Mouse (Mus musculus): ENCODE data around the gene Meis1.

The Meis1 gene

DNA sequence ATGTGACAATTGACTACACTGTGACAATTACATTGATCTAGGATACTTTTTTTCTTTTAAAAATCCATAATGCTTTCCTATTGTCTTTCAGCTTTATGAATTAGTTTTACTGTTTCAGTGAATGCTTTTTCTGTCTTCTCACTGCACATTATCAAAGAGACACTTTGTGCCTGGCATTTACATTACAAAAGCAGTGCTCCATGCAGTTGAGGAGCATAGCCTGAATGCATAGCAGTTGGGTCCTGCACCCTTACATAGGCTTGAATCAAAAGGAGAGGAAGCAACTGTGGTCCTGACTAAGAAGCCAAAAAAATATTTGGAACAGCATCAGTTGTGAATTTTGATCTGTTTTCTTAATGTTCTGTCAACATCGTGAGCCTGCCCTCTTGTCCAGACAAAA, 105.5 kb downstream of the Meis1 start:
- in situ Hi-C loops (cut with MboI, MseI) = no loop called here

DNA sequence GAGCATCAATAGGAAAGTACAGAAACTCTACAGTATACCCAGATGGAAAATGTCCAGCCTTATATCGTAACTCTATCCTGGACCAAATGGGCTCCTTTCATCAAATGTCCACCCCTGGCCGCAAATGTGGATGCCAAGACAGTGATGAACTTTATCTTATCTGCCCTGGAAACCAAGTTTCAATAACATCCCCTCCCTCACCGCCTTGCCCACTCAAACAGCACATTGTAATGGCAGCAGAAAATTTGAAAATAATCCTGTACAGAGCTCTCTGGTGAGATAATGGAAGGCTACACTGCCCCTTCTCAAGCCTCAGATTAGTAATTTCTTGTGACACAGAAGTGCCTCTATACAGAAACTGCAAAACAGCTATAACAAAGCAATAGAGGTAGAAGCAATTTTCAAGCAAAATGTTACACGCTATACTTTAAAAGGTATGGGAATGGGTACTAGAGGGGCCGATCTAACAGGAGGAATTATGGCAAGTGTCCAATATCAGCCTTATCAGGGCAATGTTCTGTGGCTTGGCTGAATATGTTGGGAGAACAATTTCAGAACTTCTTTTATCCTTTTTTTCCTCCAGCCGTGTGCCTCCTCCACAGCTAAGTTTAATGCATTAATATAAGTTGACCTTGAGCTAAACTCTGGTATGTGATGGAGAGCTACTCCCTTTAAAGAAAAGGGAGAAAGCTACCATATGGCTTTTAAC, 106.3 kb downstream of the Meis1 start:
- in situ Hi-C loops (cut with MboI, MseI) = no loop called here

DNA sequence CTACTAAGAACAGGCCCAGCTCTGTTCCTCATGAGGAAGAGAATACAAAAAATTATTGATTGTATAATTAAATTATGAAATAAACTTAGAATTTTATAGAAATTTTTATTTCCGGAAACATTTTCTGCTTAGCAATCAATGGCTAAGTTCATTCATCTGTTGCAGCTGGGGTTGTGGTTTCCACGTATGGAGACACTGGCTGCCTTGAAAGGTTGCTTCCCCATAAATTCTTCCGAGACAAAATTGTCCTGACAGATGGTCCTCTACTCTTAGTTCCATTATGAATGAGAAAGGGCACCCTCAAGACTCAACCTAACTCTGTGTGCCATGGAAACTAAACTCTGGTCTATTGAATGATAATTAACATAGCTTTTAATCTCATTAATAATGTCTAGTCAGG, 111.9 kb downstream of the Meis1 start:
- in situ Hi-C loops (cut with MboI, MseI) = no loop called here

DNA sequence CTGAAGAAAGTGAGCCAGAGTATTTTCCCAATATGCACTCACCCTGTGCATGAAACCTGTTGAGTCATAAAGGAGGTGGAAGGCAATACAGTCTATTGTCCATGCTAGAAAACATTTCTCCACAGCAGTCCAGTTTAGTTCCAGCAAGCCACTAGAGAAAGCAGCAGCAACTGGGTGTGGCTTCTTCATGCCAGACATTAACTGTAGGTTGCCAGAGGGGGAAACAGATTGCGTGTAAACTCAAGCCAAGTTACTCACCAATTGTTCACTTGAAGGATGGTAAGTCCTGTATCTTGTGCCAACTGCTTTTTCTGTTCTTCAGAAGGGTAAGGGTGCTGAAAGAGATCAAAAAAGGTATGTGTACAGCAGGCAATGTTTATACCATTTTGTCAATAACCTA, 113.4 kb downstream of the Meis1 start:
- in situ Hi-C loops (cut with MboI, MseI) = no loop called here

DNA sequence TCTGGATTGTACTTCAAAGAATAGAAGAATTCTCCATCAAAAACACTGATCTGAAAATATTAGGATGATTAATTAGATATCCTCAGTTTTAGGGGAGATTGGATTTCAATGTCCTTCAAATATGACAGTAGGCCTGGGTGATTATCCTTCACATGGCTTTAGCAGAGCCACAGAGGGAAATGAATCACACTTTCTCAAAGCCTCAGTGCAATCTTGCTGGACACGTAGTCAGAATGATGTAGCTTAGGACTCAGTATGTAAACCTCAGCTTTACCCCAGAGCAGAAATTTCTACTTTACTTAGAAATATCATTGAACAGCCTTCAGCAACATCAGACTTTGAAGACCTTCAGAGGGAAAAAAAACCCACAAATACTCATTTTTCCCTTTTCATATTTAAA, 113.9 kb downstream of the Meis1 start:
- in situ Hi-C loops (cut with MboI, MseI) = no loop called here

DNA sequence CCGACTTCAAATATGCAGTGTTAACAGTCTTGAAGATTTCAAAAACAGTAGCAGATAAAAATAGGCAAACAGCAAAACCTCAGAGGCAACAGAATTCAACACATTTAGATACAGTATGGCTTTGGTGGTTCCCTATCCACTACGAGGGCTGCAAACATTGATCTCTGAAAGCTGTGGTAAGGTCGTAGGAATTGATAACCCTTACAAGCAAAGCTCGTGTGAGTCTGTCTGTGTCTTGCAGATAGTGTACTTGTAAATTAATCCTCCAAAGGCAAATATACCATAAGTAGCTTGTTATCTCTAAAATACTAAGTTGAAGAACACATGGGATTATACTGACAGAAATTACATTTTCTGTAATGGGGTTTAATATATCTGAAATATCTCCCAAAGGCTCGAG, 114.5 kb downstream of the Meis1 start:
- in situ Hi-C loops (cut with MboI, MseI) = no loop called here

DNA sequence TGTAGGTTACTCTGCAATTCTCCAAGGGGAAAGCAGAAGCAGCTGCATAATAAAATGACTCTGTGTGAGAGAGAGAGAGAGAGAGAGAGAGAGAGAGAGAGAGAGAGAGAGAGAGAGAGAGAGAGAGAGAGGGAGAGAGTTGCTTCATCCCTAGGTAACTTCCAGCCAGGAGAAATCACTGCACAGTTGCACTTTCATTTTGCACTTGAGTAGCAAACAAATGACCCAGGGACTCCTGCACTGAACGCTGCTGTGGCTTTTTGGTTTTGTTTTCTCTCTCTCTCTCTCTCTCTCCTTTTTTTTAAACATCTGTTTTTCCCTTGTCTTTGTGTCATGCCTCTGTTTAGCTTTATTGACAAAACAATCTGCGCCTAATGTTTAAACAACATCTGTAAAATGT, 118.3 kb downstream of the Meis1 start:
- in situ Hi-C loops (cut with MboI, MseI) = no loop called here

DNA sequence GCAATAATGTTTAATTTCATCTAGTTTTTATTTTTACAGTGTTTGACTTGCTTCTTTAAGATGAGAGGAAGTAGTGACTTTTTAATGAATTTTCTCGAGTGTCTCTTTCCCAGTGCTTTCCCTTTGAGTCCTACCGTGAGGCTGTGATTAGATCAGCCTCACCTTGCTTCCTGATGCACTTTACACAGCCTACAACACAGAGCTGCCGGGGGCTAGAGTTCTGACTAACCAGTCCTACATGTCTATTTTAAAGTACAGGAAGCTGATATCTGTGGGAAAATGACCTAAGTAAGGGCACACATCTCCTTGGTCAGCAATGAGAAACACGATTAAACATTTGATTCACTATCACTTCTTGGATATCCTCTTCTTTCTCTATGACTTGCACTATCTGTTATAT, 119.9 kb downstream of the Meis1 start:
- in situ Hi-C loops (cut with MboI, MseI) = no loop called here

DNA sequence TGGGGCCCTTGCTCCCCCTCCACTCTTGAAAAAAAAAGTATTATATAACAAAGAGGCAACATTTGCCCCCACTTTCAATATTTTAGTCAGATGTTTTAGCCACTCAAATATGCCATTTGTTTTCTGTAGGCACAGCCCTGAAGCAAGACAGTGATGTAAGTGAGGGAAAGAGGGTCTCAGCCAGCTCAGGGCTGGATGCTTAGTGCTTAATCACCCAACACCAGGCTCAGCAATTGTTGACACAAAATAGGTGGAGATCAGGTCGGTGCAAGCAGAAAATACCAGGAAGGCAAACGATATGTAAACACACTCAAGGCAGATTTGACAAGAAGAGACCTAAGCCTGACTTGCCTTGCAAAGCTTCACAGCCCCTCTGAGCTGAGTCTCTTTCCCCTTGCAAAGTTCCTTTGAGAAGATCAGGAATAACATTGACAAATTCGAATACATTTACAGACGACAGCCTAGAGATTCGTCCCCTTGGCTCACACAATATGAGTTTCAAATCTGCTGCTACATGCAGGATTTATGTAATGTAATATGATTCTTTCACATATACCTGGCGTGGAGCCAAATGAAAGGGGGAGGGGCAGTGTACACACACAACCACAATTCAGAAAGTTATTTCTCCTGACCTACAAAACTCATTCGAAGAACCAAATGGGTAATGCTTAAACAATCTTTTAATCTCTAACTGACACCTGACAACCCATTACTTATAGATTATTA, 120.7 kb downstream of the Meis1 start:
- in situ Hi-C loops (cut with MboI, MseI) = no loop called here

DNA sequence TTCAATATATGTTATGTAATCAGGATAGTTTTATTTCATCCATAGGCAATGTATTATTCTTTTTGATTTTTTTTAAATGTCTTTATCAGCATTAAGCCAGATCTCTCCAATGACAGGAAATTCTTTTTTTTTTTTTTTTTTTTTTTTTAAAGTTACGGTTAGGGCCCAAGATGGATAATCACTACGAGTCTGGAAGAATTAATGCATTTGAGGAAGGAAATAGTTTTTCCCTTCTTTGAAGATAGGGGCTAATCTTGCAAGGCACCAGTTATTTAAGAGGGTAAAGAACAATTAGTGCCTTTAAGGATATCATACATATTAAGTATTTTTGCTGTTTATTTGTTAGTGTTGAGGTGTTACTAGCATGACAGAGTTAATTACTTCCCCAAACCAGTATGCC, 121.5 kb downstream of the Meis1 start:
- in situ Hi-C loops (cut with MboI, MseI) = no loop called here

DNA sequence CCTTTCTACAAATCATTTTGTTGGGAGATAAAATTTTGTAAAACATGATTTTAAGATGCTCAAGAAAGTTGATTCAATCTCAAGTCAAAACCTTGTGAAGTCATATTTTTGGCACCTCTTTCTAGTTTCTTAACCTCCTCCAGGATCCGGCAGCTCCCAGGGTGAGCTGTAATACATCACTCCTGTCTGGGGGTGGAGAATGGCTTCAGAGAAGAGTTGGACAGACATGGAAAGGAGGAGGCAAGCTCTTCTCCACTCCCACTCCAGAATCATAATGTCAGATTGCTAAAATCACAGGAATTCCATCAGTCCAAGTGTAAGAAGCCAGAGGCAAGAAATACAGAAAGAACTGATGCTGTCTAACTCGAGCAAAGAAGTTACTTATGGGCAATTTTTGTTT, 126.3 kb downstream of the Meis1 start:
- in situ Hi-C loops (cut with MboI, MseI) = no loop called here

DNA sequence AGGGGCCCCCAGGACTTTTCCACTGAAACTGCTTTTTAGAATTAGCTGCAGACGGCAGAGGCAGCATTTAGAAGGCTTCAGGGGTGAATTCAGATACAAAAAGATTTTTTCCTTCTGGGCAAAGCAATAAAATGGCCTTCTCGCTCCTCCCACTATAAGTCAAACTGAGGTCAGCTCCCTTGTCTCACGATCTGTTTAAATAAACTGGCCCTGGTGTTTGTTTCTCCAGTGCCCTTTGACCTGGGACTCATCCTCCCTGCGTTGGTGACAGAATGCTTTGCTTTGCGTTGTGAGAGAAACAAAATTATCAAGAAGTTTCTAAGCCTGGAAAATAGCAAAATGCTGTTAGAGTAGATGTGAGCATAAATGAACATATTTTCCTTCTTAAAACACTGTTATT, 129.6 kb downstream of the Meis1 start:
- in situ Hi-C loops (cut with MboI, MseI) = no loop called here

DNA sequence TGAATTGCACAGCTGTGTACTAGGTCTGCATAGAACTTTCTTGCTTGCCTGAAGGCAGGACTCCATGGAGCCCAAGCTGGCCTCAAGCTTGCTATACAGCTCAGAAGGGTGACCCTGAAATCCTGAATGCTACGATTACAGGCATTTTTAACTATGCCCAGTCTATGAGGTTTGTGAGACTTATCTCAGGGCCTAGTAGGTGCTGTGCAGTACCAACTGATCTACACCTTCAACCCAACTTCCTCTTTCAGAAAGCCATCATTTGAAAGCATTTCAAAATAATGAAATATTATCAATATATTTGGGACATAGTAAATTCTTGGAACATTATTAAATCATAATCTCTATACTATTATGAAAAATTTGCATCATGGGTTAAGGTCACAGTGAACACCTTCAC, 130.1 kb downstream of the Meis1 start:
- in situ Hi-C loops (cut with MboI, MseI) = no loop called here

DNA sequence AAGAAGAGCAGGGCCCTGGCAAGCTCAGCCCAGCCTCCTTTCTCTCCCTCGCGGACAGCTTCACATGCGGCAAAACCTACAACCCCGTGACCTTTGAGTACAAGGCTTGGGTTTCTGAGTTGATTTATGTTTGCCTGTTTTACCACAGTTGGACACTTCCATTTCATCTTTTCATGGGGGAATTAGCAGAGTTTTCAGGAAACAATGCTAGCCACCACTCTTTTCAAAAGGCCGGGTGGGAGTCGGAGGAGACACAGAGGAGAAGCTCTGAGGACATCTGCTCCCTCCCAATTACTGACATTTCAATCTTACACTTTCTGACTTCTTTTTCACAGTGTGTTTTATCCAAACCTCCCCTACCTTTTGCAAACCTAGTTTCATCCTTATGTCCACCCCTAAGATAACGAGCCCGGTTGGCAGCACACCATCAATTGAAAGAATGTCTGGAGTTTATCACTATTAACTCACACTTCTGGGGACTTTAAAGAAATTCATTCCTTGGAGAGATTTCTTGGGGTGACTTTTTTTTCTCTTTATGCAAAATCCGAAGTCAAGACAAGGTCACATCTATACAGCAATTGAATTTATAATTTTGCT, 133.0 kb downstream of the Meis1 start:
- in situ Hi-C loops (cut with MboI, MseI) = no loop called here

DNA sequence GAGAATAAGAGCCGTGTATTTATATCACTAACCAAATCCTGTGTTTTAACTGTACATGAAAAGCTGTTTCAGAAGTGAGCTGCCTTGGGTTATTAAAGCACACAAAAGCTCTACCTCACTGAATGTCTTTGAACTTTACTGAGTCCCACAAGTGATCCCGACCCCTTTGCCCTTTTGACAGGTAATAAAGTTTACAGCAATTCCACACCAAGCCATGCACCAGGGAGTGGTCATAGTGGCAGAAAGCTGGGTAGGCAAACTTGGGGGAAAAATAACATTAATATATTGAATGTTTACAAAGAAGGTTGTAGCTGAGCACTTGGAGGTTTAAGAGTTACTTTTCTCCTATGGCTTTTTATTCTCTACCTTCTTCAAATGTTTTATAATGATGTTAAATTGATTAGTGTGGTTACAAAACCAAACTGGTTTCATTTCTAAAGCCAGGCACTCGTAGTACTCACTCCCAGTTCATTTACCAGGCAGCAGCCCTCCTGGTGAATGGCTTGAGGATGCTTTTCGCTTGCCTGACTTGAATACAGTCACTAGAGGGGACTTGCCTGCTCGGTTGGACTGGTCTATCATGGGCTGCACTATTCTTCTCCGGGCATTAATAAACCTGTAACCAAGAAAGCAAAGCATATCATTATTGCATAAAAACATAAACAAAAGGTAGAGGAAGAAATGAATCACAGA, 133.6 kb downstream of the Meis1 start:
- in situ Hi-C loops (cut with MboI, MseI) = no loop called here

DNA sequence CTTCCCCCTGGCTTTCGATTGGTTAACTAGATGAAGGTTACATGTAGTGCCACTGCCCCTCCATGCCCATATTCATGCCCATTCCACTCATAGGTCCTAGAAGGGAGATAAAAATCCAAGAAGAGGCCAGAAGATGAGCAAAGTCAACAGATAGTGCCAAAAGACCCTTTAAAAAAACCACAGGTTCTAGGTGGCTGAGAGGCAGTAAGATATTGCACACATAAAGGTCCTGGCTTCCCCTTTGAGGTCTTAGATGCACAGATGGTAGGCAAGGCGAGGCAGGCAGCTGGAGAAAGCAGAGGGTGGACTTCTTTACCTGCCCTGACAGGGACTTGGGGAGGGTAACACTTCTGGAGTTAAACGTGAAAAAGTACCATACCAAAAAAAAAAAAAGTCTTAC, 134.8 kb downstream of the Meis1 start:
- in situ Hi-C loops (cut with MboI, MseI) = no loop called here

DNA sequence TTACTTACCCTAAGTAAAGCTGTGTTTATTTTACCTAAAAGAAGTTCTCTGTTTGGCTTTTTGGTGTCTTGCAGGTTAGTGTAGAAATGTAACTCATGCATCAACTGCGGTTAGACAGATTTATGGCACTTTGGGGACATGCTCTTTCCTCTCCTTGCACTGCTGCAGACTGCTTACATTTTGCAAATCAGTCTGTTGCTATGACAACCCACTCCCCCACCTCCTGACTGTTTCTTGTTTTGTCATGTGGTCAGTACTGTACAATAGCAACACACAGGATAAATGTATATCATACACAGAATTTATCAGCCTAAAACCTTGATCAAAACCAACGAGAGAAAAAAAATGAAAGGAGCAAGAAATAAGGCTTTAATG, 135.3 kb downstream of the Meis1 start:
- in situ Hi-C loops (cut with MboI, MseI) = no loop called here

DNA sequence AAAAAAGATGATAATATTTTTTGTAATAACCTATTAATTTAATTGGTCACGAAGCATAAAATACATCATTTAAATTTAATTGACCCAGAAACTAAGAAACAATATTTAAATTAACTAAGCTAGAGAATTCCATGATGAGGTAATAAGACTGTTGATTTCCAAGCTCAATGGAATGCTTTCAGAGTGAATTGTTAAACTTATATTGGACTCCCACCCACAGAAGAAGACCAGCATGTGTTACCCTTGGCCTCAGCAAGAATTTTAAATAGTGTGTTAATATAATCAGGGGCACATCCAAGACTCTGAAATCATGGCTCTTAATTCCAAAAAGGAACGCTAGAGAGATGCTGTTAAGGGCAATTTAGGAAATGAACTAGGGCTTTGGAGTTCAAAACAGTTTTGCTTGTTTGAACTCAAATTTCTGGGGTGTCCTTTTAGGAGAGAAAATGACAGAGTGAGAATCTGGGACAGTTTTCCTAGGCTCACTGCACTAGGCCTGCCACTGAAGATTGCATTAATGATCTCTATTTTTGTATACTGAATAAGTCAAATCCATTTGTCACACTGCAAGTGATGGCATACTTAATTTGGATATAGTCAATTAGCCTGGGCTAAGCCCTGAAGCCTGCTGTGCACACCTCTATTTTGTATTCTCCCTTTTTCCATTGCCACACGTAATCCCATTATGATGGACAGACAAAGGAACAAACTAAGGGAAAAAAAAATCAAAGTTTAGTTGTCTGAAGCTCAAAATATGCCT, 135.9 kb downstream of the Meis1 start:
- in situ Hi-C loops (cut with MboI, MseI) = no loop called here

DNA sequence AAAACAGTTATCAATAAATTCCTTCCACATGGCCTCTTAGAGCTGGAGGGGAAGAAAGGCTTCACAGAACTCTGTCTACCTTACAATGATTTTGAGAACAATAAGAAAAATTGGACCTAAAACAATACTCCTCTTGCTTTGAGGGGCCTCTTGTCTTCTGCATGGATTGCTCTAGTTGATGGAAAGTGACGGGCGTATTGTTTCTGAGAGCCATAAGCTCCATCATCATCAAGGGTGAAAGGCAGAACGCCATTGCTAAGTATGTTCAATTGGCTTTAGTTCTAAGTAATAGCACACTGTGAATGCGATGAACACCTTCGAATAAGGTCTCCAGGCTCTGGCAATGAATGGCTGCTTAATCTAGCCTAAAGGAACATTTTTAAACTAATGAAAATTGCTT, 136.5 kb downstream of the Meis1 start:
- in situ Hi-C loops (cut with MboI, MseI) = no loop called here

DNA sequence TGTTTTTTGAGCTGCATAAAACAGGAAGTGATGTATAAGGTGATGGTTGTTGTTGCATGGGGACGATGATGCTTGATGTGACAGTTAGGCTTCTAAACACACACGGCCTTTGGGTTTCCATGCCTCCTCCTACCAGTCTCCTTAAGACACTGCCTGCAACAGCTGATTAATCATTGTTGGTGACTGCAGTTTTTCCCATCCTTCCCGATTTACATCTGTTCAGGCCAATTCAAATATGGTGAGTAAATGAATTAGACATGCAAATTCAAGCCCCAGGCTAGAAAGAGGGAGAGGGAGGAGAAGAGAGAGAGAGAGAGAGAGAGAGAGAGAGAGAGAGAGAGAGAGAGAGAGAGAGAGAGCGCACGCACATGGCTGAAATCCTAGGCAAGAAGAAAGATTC, 138.0 kb downstream of the Meis1 start:
- in situ Hi-C loops (cut with MboI, MseI) = no loop called here

DNA sequence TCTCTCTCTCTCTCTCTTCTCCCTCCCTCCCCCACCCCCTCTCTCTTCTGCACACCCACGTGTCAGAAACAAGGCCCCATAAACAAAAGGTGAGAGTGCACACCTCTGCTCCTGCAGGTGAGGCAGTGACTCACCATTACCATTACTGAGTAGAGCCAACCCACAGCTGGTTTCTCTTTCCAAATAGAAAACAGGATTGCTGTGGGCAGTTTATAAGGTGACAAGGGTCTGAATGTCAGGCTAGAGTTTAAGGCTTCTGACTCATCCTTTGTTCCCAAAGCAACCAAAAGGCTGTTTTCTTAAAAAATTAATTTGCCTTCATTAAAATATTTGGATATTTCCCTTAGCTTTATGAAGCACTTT, 139.3 kb downstream of the Meis1 start:
- in situ Hi-C loops (cut with MboI, MseI) = no loop called here
